20 mouse cellular contexts compared by ENCODE assay signal in the genomic region with DNA sequence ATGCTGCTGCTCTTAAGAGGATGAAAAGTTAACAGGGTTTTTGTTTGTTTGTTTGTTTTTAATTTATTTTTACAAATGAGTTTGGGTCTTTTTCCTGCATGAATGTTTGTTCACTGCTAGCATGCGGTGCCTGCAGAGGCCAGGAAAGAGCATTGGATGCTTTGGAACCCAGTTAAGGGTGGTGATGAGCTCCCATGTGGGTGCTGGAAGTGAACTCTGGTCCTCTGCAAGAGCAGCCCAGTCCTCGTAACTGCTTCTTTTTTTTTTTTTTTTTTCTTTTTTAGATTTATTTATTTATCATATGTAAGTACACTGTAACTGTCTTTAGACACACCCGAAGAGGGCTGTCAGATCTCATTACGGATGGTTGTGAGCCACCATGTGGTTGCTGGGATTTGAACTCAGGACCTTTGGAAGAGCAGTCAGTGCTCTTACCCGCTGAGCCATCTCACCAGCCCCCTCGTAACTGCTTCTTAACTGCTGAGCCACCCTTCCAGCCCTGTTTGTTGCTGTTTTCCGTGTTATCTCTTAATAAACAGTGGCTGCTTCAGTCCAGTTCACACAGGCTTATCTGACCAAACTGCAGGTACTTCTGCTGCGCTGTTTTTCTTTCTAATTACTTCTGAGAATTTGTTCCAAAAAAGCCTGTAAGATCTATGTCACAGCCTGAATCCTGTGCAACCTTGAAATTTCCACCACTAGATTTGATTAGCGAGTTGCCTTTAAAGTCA. TPM values are rescaled to one million over a fixed set of nuclear protein-coding genes. Genes with fewer than 3 reads are reported as not detected.
A peak's percentile ranks its signal among the peaks of the same experiment; 100 is the strongest.
DNase-seq lines count a peak whose midpoint lies in the region; ATAC-seq and TF ChIP-seq lines count a peak whose summit lies in the region.
"Had no signal": no experiment of that assay in that cellular context is flagged by ENCODE, and none has a peak within 500 bp of the region (broad histone marks: within the 10 kb centered on the region; RNA-seq: fewer than 3 reads in every experiment).

No protein-coding gene starts in this region.

- H3K9me3 ChIP-seq in heart, embryonic 11.5 days (replicated peaks; ENCODE audit: control insufficient read depth, low read length), result no peaks in the 10 kb centered on the region
- H3K9me3 ChIP-seq in liver, postnatal 0 days (ENCODE audit: low read length), result no peaks in the 10 kb centered on the region
- H3K9me3 ChIP-seq in embryonic facial prominence, embryonic 10.5 days, result no peaks in the 10 kb centered on the region
- H3K9me3 ChIP-seq: embryonic facial prominence, embryonic 13.5 days; limb, embryonic 15.5 days had no signal

- TF ChIP-seq EP300 in liver, postnatal 0 days (IDR thresholded peaks at IDR 0.05; ENCODE audit: low read depth), result peak; percentile 93

- H3K4me1 ChIP-seq in heart, embryonic 11.5 days (ENCODE audit: control insufficient read depth, insufficient read depth, low read length), result peaks cover 28% of the 10 kb centered on the region
- H3K4me1 ChIP-seq in liver, postnatal 0 days (ENCODE audit: insufficient read depth), result peaks cover 3% of the 10 kb centered on the region; the same call in 1 of the 2 replicates
- peaks cover 27% of the 10 kb centered on the region for H3K4me1 ChIP-seq in embryonic facial prominence, embryonic 10.5 days

- no peak for DNase-seq in heart, adult 18-20 months
- peak; percentile 33 for DNase-seq in c-Kit-negative CD71-positive TER-119-positive erythroid progenitor cells, embryonic 14.5 days (ENCODE audit: low read depth, low spot score)
- peak; percentile 73 for DNase-seq in liver
- peak; percentile 39 for DNase-seq in liver, postnatal 0 days
- no peak for DNase-seq in embryonic facial prominence, embryonic 10.5 days (ENCODE audit: low spot score)
- no peak for DNase-seq in urinary bladder, postnatal 4 days (ENCODE audit: low spot score in 2 of 2)
- DNase-seq in layer of hippocampus, adult 2 months (ENCODE audit: low spot score in 2 of 2), result no peak
- DNase-seq: adrenal gland, postnatal 25 days; cerebellum, adult 9-11 months; gastrocnemius, adult 2 months; heart, postnatal 36 days; kidney, postnatal 10 days; right cerebral cortex, postnatal 14 days had no signal

- H3K4me2 ChIP-seq in heart, embryonic 11.5 days, result no peak overlapping the region
- H3K4me2 ChIP-seq in liver, postnatal 0 days (ENCODE audit: low read depth, low read length), result no peak overlapping the region
- H3K4me2 ChIP-seq: embryonic facial prominence, embryonic 13.5 days; hindbrain, embryonic 14.5 days; limb, embryonic 15.5 days had no signal

- H3K27ac ChIP-seq in heart, embryonic 11.5 days (ENCODE audit: low read depth, low read length), result no peak overlapping the region
- 0 out of 2 replicates have a peak overlapping the region, but pooled peaks have one; percentile 49 for H3K27ac ChIP-seq in liver, postnatal 0 days (ENCODE audit: low read depth)
- H3K27ac ChIP-seq in embryonic facial prominence, embryonic 10.5 days (replicated peaks), result no peak overlapping the region
- H3K27ac ChIP-seq in layer of hippocampus, adult 2 months, result no peak overlapping the region
- H3K27ac ChIP-seq: embryonic facial prominence, embryonic 13.5 days; gastrocnemius, adult 2 months; hindbrain, embryonic 14.5 days; limb, embryonic 15.5 days had no signal

- 81% methylated on average over 9 of the region's 9 CpGs for WGBS in heart, embryonic 11.5 days (ENCODE audit: insufficient replicate concordance)
- WGBS in liver, postnatal 0 days (ENCODE audit: insufficient replicate concordance), result 56% methylated on average over 9 of the region's 9 CpGs
- 91% methylated on average over 9 of the region's 9 CpGs for WGBS in embryonic facial prominence, embryonic 10.5 days

- no peak overlapping the region for H3K9ac ChIP-seq in heart, embryonic 11.5 days (ENCODE audit: low read depth, low read length)
- no peak overlapping the region for H3K9ac ChIP-seq in liver, postnatal 0 days (replicated peaks)
- H3K9ac ChIP-seq: embryonic facial prominence, embryonic 13.5 days; hindbrain, embryonic 14.5 days; limb, embryonic 15.5 days had no signal

- TF ChIP-seq CTCF in liver, postnatal 0 days (IDR thresholded peaks at IDR 0.05; ENCODE audit: low read depth), result no peak
- TF ChIP-seq CTCF in layer of hippocampus, adult 2 months (conservative IDR thresholded peaks at IDR 0.05), result no peak

- ATAC-seq in heart, embryonic 11.5 days (replicated peaks; ENCODE audit: insufficient number of reproducible peaks, low FRiP score, low TSS enrichment), result 0 out of 2 replicates have a peak, but pooled peaks have one; percentile 31
- peak; percentile 92 for ATAC-seq in liver, postnatal 0 days
- ATAC-seq: forebrain, embryonic 16.5 days; lung, postnatal 0 days; midbrain, embryonic 16.5 days had no signal

- no peaks in the 10 kb centered on the region for H3K27me3 ChIP-seq in heart, embryonic 11.5 days (ENCODE audit: control insufficient read depth, insufficient read depth, low read length)
- no peaks in the 10 kb centered on the region for H3K27me3 ChIP-seq in liver, postnatal 0 days (ENCODE audit: insufficient read depth, low read length)
- H3K27me3 ChIP-seq in embryonic facial prominence, embryonic 10.5 days (replicated peaks; ENCODE audit: low read depth, poor library complexity, severe bottlenecking), result no peaks in the 10 kb centered on the region
- H3K27me3 ChIP-seq: embryonic facial prominence, embryonic 13.5 days; limb, embryonic 15.5 days had no signal

- no peaks in the 10 kb centered on the region for H3K36me3 ChIP-seq in heart, embryonic 11.5 days (ENCODE audit: control insufficient read depth, insufficient read depth, low read length)
- no peaks in the 10 kb centered on the region for H3K36me3 ChIP-seq in liver, postnatal 0 days (replicated peaks; ENCODE audit: insufficient read depth, low read length)
- H3K36me3 ChIP-seq in embryonic facial prominence, embryonic 10.5 days (replicated peaks), result no peaks in the 10 kb centered on the region
- H3K36me3 ChIP-seq: embryonic facial prominence, embryonic 13.5 days; limb, embryonic 15.5 days had no signal

- no peak overlapping the region for H3K4me3 ChIP-seq in heart, embryonic 11.5 days (ENCODE audit: low read depth, low read length)
- H3K4me3 ChIP-seq in liver, postnatal 0 days (ENCODE audit: low read depth, low read length), result no peak overlapping the region
- no peak overlapping the region for H3K4me3 ChIP-seq in embryonic facial prominence, embryonic 10.5 days
- H3K4me3 ChIP-seq in layer of hippocampus, adult 2 months, result no peak overlapping the region
- H3K4me3 ChIP-seq: embryonic facial prominence, embryonic 13.5 days; gastrocnemius, adult 2 months; limb, embryonic 15.5 days had no signal

RNA-seq across cellular contexts. Expression of gene Arhgap32, which starts 17.3 kb away (rescaled TPM):
- polyA plus RNA-seq in heart, embryonic 11.5 days (2014; fragmentation: Nextera tagmentation; extraction: Ambion mirVana), result 3.5 and 3.7 TPM in 2 replicates
- total RNA-seq in heart, adult 18-20 months (2021), result 10 to 100 TPM; 15.6 to 20.0 TPM
- polyA plus RNA-seq in liver, postnatal 0 days (2015; fragmentation: Nextera tagmentation; extraction: Ambion mirVana), result 0.25 and 0.63 TPM in 2 replicates
- 3.6 and 4.0 TPM in 2 replicates for polyA plus RNA-seq in embryonic facial prominence, embryonic 10.5 days (2016; fragmentation: Nextera tagmentation; extraction: Ambion mirVana)
- 100 to 1,000 TPM; 226 to 232 TPM for total RNA-seq in layer of hippocampus, adult 2 months (2021)

Comparison
In these comparisons a context has a peak if more than half of its experiments do, and no peak if none do; other contexts are left out.
1. DNase-seq: peak in c-Kit-negative CD71-positive TER-119-positive erythroid progenitor cells, embryonic 14.5 days (single experiment), liver (single experiment) and liver, postnatal 0 days (single experiment); none in heart, adult 18-20 months (0 of 2), embryonic facial prominence, embryonic 10.5 days (single experiment), urinary bladder, postnatal 4 days (0 of 2) and layer of hippocampus, adult 2 months (0 of 2).